Mouse (Mus musculus): ENCODE measurements around the gene Wbp2.

The Wbp2 gene

DNA sequence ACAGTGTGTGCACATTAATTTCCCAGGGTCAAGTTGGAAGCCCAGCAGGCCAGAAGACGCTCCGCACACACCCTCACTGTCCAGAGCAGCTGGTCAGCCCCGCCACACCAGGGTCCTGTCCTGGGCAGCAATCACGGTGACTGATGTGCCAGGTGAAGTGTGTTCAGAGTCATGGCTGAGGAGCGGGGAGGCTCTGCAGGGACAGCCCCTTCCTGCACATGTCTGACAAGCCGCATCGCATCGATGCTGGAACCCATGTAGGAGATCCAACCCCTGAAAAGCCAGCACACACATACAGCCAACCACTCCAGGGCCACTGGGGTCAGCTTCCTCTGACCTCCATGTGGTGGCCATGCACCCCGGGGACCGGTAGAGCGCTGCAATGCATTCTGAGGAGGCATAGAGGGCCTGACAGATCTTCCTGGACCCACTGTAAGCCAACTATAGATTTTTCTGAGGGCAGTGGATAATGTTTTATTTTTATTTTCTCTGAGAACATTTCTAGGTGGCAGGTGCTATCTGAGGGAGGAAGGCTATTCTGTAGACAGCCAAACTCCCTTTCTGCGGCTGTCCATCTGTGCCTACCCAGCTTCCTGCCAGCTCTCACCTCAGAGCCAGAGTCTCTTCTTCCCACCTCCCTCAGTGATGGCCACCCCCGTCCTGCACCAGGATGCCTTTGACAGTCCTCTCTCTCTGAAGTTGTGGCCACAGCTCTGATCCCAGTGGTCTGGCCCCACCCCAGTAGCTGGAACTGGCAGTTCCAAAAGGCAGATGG is 25.0 kb downstream of the Wbp2 start:
- DNase-seq = no peak

DNA sequence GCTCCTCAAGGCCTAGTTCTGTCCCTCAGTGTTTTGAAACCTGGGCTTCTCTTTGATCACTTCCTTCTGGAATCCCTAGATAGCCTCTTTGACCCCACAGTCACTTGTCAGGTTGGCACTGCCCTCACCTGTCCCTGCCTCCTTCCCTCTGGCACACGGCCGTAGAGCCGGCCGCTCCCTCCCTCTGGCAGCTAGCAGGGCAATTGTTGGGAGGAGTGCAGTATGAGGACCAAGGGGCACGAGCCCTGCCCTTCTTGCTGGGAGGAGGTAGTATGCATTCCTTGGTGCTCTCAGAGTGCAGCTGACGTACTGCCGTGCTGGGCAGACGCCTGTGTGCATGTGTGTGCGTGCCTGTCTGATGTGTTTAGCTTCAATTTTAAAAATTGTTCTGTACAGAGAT is 26.2 kb downstream of the Wbp2 start:
- DNase-seq = no peak

DNA sequence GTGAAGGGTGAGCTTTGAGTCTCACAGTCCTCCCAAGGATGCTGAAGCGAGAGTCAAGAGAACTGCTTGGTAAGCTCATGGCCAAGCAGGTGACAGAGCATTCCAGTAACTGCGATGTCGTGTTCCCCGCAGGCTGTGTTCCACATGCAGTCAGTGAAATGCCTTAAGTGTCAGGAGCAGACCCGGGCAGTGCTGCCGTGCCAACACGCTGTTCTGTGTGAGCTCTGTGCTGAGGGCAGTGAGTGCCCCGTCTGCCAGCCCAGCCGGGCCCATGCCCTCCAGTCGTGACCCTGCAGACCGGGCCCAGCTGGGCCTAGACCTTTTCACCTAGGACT is 27.1 kb downstream of the Wbp2 start:
- no peak for DNase-seq

DNA sequence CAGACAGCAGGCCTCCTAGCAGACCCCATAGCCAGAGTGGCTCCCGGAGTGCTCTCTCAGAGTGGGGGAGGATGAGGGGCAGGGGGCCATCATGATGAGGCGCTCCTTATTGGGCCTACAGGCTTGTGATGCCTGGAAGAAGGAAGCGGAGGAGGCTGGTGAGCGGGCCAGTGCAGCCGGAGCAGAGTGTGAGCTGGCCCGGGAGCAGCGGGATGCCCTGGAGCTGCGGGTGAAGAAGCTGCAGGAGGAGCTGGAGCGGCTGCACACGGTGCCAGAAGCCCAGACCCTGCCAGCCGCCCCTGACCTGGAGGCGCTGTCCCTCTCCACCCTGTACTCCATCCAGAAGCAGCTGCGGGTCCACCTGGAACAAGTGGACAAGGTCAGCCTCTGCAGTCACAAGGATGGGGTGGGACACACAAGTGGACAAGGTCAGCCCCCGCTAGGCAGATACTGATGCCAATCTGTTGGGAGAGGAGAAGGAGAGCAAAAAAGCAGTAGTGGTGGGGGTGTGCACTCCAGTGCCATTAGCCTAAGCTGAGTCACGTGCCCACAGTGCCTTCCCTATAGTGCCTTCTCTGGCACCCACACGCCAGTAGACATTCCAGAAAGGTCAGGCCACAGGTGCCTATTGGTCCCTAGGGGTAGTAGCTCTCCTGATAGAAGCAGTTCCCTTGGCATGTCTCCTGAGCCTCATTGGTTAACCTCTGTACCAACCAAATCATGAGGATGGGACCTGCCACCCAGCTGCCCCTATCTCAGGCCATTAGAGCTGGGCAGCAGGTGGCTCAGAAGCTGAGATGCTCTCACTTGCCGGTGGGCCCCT is 27.7 kb downstream of the Wbp2 start:
- no peak for DNase-seq

DNA sequence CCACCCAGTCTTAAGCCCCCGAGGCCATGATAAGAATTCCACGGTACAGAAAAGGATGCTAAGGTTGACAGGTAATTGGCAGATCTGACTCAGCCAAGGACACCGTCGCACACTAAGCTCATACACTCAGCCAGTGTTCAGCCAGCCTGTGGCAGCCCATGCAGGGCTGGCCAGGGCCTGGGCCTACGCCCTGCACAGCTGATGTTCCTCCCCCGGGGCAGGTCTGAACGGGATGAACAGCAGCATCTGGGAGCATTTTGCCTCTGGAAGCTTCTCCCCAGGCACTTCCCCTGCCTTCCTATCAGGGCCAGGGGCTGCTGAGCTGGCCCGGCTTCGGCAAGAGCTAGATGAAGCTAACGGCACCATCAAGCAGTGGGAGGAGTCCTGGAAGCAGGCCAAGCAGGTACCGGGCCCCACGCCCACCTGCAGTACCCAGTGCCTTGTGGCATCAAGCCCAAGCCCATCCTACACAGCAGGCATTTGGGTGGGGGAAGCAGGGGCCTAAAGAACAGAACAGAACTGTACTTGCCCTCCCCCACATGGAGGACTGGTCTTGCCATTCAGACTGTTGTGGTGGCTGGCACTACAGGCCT is 28.7 kb downstream of the Wbp2 start:
- no peak for DNase-seq

DNA sequence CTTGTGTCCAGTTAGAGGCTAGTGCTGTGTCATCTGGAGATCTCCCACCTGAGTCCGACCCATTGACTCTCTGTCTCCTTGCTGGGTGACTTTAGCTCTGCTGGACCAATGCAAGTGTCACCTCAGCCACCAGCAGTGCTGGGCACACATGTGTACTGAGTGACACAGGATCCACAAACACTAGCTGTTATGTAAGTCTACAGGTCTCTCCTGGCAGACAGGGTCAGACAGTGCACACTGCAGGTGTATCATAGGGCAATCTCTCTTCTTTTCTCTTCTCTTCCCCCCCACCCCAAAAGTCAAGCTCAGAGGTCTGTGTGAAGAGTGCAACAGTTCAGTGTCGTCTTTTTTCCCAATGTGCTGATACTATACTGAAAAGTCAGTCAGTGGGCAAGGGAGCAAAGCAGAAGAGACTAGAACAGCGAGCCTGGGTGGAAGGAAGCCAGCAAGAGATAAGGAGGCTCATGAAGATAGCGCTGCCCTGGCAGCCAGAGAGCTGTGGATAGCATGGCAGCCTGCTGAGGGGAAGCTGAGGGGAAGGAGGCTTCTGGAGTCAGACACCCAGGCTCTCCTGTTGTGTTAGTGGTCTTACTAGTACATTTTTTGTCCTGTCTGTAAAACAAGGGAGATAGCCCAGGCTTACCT is 29.4 kb downstream of the Wbp2 start:
- no peak for DNase-seq

DNA sequence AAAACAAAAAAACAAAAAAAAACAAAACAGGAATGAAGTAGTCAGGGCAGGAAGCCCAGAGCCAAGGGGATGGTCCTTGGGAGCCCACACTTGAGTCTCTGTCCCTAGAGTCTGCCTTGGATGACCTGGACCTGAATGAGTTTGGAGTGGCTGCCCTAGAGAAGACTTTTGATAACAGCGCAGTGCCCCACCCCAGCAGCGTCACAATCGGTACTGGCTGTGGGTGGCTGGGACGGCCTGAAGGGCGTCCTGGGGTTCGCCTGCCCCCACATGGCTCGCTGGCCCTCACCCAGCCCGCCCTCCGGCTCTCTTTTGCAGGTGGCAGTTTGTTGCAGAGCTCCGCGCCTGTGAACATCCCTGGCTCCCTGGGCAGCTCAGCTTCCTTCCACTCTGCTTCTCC is 30.9 kb downstream of the Wbp2 start:
- DNase-seq = no peak

DNA sequence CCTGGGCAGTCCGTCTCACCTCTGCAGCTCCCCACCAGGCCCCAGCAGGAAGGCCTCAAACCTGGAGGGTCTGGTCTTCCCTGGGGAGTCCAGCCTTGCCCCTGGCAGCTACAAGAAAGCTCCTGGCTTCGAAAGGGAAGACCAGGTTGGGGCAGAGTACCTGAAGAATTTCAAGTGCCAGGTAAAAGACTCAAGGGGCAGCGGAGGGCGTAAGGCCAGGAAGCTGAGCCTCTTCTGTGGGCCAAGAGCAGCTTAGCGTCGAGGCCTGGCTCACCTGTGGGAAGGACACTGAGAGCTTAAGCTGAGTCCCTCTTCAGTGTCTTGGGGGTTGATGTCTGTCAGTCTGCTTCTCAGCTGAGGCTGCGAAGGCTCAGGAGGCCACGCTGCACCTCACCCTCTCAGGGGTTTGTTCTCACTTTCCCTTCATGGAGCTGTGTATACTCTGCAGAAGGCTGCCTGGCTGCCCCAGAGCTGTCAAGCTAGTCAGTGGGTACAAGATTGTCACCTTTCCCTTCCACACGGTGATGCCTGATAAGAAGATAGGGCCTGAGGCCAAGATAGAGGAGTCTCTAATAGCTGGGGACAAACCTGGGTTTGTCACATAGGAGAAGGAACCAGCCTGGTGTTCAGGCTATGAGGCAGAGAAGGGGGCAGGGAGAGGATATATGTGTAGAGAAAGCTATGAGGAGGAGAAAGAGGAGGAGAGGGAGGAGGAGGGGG is 33.1 kb downstream of the Wbp2 start:
- no peak for DNase-seq

DNA sequence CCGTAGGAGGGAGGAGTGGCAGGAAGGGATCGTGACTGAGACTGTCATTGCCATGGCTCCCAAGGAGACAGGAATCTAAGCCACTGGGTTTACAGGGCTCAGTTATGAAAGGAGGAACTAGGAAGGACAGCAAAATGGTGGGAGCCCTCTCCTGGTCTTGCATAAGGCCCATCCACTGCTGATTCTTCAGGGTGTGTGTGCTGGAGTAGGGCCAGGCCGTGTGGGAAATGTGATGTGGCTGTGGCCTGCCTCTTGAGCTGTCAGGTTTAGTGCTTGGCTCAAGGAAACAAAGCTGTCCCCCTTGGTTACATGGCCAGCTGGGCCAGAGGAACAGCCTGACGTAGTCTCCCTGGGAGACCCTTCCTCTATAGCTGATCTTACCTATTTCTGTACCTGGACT is 36.6 kb downstream of the Wbp2 start:
- DNase-seq = no peak

DNA sequence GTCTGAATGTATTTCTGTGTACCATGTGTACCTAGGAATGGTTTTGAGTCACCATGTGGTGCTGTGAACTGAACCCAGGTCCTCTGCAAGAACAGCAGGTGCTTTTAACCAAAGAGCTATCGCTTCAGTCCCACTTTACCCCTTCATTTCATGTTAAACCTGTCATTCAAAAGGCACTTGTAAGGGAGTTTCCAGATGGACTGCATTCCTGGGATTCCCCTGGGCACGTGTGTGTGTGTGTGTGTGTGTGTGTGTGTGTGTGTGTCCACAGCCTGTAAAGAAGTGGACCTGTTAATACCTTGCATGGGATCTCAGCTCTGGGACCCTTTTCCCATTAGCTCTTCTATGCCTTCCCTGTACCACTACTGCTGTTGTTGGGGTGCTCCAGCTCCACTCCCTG is 37.2 kb downstream of the Wbp2 start:
- DNase-seq = no peak

DNA sequence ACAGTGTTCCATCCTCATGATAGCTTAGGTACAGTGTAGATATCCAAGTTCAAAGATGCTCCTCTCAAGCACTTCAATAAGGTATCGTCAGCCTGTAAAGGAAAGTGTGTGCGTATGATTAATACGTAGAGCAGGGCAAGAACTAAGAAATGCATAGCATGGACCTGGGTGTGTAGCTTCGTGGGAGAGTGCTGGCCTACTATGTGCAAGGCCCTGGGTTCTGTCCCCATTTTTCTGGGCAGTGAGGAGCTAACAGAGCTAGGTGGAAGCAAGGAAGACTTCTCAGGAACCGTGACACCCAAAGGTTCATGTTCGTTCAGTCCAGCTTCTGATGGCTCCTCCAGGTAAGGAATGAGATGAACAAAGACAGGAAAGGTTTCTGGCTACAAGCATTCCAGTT is 41.6 kb downstream of the Wbp2 start:
- DNase-seq = no peak

DNA sequence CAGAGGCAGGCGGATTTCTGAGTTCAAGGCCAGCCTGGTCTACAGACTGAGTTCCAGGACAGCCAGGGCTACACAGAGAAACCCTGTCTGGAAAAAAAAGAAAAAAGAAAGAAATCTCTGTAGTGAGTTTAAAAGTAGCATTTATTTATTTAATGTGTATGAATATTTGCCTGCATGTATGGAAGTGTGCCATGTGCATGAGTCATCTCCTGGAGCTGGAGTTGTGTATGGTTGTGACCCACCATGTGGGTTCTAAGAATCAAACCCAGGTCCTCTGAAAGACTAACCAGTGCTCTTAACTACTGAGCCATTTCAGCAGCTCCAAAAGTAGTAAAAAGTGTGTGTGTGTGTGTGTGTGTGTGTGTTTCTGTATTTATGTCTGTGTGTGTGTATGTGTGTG is 43.5 kb downstream of the Wbp2 start:
- no peak for DNase-seq

DNA sequence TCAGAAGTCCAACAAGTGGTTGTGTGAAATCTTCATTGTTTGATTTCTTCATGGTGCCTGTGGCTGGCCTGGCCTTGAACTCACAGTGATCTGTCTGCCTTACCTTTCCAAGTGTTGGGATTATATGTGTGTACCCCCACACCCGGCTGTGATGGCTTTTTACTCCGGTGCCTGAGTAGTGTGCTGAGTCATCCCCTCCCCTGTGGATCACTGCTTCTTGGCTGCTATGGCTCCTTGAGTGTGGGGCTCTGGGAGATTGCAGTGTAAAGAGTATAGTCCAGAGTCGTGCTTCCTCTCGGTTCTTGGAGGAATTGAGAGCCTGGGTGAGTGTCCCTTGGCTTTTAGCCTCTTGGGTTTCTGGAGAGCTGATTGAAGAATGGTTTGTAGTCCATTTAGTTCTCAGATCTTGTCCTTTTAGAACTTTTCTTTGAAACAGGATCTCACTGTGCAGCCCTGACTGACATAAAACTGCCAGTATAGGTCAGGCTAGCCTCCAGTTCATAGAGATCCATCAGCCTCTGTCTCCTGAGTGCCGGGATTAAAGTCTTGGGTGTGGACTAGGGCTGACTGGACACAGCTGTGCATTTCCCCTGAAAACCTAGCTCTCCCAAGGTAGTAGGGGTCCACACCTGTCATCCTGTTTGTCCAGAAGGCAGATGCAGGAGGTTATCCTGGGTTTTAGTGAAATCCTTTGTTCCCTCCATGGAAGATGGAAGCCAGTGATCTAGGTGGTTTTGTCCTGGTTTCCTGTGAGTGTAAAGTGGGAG is 44.2 kb downstream of the Wbp2 start:
- DNase-seq = no peak

DNA sequence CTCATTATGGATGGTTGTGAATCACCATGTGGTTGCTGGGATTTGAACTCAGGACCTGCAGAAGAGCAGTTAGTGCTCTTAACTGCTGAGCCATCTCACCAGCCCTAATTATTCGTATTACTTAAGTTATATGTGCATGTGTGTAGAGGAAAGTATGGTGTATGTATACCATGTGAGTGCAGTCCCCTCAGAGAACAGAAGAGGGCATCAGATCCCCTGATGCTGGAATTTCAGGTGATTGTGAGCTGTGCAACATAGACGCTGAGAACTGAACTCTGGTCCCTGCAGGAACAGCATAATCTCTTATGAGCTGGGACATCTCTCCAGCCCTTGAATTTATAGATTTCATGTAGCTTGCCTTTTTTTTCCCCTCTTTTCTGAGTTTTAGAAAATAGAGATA is 45.0 kb downstream of the Wbp2 start:
- DNase-seq = no peak

DNA sequence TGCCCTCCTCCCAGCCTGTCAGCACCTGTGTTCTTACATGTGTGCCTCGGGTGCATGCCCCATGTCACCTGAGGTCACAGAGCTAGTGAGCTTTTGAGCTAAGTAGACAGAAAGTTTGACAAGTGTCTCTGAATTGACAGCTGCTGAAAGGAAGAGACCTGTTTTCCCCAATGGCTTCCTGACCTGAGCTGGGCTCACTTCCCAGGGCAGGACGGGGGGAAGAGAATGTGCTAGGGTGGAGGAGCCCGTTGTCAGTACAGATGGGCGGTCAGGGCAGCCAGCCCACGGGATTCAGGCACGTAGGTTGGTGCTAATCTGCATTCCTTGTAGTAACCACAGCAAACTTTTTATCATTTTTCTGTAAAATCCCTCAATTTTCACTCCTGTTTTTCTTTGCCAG is 46.2 kb downstream of the Wbp2 start:
- DNase-seq = no peak

DNA sequence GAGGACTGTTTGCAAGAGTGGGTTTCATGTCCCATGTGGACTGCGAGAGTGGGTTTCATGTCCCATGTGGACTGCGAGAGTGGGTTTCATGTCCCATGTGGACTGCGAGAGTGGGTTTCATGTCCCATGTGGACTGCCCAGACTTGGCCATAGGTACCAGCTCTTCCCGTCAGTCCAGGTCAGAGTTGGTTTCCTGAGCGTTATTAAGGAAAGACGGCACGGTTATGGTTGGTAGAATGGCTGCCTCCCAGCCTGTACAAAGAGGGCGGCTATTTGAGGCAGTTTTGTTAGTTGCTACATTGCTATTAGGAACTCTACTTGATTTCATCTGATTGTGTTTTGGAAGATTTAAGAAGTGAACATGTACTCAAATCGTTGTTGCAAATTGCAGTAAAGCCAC is 49.0 kb downstream of the Wbp2 start:
- no peak for DNase-seq

DNA sequence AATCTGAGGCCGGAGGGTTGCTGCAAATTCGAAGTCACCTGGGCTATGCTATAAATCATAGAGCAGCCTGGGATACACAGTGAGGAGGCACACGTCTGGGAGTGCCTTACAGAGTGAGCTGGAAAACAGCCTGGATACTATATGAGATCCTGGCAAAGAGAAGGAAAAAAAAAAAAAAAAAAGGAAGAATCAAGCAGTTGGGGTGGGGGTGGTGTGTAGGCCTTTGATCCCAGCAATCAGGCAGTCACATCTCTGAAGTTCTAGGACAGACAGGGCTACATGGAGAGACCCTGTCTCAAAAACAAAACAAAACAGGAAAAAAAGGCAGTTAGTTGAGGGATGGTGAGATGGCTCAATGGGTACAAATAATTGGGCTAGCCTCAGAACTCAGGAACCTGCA is 50.1 kb downstream of the Wbp2 start:
- DNase-seq = no peak

DNA sequence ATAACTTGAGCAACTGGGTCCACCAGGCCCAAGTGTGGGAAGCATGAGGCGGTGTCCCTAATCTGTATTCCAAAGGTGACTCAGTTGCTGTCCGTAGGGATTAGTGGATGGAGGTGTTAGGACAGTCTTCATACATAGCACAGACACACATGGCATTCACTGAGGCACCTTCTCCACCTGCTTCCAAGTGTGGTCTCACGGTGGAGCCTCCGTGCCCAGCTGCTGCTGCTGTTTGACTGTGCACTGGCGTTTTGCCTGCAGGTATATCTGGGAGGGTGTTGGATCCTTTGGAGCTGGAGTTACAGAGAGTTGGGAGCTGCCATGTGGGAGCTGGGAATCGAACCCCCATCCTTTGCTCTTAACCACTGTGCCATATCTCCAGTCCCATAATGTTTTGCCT is 52.2 kb downstream of the Wbp2 start:
- DNase-seq = no peak

DNA sequence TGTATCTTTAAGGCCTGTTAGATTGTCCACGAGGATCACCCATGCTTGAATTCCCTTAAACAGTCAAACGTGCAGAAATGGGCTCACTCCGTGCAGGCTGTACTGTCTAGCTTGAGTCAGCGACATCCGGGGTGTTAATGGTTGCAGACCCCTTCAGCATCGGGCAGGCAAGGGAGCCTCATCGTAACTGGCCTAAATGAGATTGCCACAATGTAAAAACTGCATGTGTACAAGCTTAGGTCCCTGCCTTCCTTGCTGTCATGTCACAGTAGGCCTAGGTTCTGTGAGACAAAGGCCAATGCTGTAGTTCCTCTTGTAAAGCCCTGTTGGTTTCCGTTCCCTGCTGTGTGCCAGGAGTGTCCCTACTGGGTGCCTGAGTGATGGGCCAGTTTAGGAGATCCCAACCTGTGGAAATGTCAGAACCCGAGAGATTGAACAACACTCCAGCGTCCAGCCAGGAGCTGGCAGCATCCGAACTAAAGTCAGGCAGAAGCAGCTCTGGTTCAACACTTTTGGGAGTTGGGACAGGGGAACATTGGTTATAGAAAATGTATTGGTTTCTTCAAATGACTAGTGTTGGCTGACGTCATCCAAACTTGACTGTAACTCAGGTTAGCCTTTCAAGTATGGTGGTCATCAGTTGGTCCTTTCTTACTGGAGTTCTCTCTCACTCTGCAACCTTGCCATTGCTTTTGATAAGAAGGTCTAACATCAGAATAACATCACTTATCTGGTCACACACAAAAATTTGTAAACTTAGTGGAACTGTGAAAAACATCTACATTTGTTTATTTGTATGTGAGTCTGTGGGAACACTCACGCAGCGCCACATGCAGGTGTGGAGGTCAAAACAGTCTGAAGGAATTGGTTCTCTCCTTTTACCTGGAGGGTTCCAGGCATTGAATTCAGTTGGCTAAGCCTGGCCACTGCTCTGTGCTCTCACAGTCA is 55.6 kb downstream of the Wbp2 start:
- DNase-seq = no peak

DNA sequence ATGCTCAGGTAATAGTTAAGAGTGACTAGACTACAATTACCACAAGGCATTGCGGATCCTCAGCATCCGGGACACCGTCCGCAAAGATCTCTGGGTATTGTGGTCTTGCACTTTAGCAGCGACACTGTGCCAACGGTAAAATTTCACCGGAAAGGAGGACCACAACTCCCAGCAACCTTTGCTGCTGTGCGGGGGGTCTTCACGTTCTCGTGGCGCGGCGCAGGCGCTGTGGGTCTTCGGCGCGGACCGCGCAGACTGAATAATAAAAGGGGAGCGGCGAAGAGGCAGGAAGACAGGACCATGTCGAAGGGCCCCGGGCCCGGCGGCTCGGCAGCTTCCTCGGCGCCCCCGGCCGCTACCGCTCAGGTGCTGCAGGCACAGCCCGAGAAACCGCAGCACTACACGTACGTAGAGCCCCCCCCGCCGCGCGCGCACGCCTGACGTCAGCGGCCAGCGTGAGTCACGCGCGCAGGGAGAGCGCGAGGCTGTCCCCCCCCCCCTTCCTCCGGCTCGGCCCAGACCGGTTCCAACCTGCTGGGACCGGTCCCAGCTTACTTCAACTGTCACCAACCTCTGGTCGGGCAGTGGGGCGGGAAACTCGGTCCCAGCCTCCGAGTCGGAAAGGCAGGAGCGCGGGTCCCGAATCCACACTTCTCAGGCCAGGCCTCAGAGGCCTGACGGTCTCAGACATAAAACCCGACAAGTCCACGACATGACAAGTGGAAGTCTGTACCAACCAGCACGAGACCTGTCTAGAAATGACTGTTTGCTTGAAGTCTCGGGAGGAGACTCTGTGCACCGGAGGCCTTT is 56.5 kb downstream of the Wbp2 start, which contains the start of gene Unk:
Gene Unk (plus strand): TSS at position 235 of the 810 bp plus-strand sequence.
- DNase-seq = peak; percentile 96

Measured in thymus, postnatal 25 days (tissue).